Mouse (Mus musculus): ENCODE data around the gene Sla2.

The Sla2 gene

DNA sequence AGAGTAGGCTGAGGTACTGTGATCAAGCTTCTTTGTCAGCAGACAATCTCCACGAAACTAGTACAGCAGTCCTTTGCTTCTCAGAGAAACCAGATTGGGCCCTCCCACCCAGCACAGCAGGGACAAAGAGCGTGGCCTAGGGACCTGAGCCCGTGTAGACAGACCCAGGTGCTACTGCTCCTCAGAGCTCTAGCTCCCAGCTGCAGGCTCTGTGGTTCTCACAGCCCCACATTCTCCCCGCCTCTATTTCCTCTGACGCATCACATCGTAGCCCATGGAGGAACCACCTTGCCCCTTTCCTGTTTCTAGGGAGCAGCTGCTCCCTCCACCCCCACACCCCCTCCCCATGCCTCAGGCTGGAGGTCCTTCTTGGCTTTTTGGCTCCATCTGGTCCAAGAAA is at the start of gene Sla2:
Gene Sla2, minus strand, starts transcription at position 176 of the 400 bp plus-strand sequence.
- no peak for TF ChIP-seq GATA4 (IDR thresholded peaks at IDR 0.05; ENCODE audit: insufficient replicate concordance, low read length)

DNA sequence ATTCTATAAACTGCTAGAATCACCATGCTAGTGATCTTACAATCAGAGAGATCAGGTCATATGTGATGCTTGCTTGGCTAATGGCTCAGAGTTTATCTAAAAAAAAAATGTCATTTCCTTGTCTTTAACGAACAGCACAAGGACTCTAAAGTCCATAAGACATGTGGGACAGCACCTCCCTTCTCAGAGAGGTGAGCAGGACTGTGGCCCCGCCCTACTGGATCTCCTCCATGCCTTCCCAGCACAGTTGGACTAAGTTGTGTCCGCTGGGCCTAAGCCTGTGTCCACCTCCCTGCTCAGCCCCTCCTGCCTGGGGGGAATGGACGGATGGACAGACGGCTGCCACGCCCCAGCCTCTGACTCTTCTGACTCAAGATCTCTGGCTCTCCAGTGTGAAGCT is 48.0 kb upstream of the Sla2 start:
- TF ChIP-seq GATA4 (IDR thresholded peaks at IDR 0.05; ENCODE audit: insufficient replicate concordance, low read length) = no peak

DNA sequence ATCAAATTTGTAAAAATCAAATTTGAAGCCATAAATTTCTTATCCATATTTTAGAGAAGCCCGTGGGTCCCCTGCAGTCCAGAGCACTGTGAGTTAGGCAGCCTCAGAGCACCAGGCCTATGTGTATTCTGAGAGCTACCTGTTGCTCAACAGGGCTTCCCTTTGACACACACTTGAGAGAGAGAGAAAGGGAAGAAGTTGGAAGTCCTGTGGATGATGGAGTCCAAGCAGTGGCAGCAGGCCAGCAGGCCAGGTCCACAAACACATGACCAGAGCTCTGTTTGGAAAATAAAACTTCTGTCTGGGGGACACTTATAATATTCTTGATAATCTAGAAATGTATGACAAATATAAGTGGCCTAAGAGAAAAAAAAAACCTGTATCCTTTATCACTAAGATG is 46.4 kb upstream of the Sla2 start:
- TF ChIP-seq GATA4 (IDR thresholded peaks at IDR 0.05; ENCODE audit: insufficient replicate concordance, low read length) = no peak

DNA sequence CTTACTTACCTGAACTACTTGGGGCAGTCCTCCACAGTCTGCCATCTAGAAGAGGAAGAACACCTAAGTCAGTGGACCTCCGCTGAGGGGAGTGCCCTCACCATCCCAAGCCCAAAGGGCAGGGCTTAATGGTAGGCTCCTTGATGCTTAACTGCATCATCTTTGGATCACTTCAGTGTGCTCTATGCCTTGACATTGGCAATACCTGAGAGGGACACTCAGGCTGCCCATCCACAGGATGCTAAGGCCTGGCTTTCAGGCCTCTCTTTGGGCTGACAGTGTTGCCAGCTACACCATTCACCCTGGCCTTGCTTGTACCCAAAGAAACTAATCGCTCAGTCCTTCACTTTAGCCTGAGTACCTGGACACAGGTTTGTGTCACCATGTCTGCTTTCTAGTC is 44.4 kb upstream of the Sla2 start:
- no peak for TF ChIP-seq GATA4 (IDR thresholded peaks at IDR 0.05; ENCODE audit: insufficient replicate concordance, low read length)

DNA sequence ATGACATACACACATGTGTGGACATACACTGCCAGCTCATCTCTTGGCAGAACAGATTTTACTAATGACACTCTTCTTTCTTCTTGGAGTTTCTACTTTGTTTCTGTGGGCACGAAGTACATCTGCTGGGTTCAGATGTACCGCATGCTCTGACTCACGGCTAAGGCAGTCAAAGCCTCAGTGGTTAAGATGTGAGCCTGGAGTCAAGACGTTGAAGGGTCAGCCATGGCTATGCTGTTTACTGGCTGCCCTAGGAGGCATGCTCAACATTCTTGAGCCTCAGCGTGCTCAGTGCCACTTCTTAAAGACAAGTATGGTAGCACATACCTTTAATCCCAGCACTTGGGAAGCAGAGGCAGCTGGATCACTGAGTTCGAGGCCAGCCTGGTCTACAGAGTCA is 43.6 kb upstream of the Sla2 start:
- no peak for TF ChIP-seq GATA4 (IDR thresholded peaks at IDR 0.05; ENCODE audit: insufficient replicate concordance, low read length)

DNA sequence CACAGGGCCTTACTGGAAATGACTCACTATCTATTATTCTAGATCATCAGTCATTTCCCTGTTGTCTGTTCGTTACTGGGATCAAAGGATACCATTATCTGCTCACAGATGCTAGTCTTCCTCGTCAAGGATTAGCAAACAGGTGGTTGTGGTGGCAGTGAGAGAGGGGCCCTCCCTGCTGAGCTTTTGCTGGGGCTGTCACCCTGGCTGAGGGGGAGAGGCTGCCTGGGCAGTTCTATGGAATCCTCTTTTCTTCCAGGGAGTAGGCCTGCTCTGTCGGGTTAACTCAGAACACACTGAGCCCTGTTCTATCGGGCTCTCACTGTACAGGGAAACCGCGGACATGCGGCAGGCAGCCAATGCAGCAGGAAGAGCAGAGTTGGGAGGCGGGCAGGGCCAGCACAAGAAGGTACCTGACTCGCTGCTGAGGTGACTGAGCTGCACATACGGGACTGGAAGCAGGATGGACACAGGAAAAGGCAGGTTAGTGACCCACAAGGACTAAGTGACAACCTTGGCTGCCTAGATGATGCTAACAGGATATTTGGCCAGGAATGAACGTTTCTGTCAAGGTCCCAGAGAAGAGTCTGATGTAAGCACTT is 42.6 kb upstream of the Sla2 start:
- no peak for TF ChIP-seq GATA4 (IDR thresholded peaks at IDR 0.05; ENCODE audit: insufficient replicate concordance, low read length)

DNA sequence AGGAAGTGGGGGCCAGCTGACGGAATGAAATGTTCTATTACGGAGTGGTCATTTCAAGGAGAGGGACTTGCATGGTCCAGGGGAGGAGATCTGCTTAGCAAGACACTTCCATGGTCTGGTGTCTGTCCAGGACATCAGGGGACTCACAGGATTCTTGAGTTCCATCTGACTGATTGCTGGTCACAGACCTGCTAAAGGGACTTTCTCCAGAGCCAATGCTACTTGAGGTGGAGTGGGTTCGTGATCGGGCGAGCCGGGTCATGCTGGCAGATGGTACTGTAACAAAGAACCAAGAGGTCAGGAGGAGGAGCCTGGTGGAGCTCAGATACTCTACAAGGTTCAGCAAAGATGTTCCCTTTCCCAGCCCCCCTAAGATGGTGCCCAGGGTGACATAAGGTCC is 41.6 kb upstream of the Sla2 start:
- no peak for TF ChIP-seq GATA4 (IDR thresholded peaks at IDR 0.05; ENCODE audit: insufficient replicate concordance, low read length)

DNA sequence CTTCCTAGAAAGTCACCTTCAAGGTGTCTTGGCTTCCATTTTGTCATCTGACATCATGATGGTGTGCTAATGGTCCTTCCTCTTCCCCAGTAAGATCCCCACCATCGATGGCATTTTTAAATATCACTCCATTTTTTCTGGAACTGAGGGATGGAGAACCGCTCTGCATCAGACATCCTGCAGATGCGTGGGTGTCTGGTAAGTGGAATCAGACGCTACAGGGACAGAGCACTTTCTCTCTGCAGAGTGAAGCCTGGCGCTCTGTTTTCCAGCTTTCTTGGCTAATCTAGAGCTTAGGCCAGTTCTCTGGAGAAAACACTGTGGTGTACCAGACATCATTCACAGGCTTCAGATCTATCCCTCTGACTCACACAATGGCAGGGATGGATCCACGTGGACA is 40.7 kb upstream of the Sla2 start:
- TF ChIP-seq GATA4 (IDR thresholded peaks at IDR 0.05; ENCODE audit: insufficient replicate concordance, low read length) = no peak

DNA sequence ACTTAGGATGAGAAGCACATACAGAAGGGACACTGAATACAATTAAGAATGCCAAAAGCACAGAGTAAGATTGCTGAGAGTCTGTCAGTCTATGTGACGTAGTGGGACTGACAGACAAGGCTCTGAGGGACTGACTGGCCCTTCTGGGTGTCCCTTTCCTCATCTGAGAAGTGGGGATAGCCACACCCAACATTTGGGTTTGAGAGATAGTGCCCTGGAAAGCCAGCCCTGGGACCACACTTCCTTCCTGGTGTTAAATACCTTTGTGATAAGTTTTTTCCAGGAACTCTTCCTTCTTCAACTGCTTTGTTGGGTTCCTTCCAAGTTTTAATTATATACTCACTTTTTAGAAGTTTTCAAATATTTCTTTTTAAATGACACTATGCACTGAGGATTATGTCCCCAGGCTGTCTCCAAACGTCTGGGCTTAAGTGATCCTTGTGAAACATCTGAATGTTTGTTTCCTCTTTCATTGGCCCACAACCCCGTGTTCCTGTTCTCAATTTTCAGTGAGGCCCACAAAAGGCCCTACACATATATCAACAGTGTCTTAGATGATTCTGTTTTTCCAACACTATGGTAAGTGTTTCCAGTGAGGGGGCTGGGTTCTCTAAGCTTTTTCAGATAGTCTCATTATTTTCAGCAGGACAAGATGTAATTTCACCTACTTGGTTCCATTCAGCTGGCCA is 37.4 kb upstream of the Sla2 start:
- no peak for TF ChIP-seq GATA4 (IDR thresholded peaks at IDR 0.05; ENCODE audit: insufficient replicate concordance, low read length)

DNA sequence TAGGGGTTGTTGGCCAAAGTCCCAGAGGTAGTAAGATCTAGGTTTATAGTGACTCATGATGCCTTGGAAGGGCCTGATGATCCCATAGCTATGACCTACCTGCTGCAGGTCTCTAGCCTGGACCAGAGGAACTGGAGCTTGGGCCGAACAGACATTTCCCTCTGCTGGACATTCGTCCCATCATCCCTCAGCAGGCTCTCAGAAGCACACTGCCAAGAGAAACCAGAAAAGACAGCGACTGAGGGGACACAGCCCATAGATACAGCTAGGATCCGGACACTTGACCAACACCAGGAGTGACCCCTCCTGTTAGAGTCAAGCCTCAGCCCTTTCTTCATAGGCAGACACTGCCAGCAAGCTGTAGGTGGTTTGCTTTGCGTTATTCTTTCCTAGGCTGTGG is 36.1 kb upstream of the Sla2 start:
- TF ChIP-seq GATA4 (IDR thresholded peaks at IDR 0.05; ENCODE audit: insufficient replicate concordance, low read length) = no peak

DNA sequence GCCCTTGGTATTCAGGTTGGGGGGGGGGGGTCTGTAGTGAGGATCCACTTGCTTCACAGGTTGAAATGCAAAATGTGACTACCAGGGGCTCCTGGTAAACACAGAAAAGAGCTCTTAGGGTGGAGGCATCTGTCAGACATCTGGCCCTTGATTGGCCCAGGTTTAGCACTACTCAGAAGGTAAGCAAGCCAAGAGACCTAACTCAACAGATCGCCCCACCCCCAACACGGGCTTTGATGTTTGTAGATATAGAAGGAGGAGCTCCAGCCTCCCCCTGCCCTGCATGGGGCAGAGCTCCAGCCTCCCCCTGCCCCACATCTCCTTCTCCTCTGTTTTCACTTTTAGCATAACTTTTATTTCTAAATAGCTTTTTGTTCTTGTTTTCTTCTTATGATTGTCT is 32.8 kb upstream of the Sla2 start:
- TF ChIP-seq GATA4 (IDR thresholded peaks at IDR 0.05; ENCODE audit: insufficient replicate concordance, low read length) = no peak

DNA sequence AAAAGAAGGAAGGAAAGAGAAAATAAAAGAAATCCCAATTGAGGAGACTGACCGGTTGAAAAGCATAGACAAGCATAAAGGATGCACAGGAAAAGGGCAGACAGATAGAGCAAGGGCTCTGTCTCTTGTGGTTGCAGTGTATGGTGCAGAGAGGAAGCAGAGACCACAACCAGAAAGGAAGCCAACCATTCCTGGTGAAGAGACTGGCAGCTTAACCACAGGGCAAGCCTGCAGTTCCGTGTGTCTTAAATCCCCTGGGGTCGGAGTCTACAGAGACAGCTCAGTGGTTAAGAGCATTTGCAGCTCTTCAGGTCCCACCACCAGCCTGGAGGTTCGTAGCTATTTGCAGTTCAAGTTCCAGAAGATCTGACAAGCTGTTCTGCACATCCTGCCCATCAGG is 31.6 kb upstream of the Sla2 start:
- TF ChIP-seq GATA4 (IDR thresholded peaks at IDR 0.05; ENCODE audit: insufficient replicate concordance, low read length) = no peak

DNA sequence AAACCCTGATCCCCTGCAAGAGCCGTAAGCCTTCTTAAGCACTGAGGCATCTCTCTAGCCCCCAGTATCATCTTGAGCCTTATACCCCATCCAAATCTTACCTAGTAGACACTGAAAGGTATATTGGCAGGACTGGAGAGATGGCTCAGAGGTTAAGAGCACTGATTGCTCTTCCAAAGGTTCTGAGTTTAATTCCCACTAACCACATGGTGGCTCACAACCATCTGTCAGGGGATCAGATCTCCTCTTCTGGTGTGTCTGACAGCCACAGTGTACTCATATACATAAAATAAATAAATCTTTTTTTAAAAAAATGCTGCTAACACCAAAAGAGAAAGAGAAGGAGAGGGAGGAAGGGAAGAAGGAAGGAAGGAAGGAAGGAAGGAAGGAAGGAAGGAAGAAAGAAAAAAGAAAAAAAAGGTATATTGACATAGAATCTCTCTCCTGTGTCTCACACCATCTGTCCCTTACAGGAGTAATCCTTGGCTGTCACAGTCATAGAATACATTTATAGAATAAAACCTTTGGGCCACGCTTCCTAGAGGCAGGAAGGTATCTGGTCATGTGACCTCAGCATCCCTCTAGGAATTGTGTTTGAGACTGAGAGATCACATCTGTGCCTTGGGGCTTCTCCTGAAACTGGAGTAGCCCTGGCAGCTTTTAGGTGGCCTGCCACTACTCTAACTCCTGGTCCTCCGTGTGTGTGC is 29.6 kb upstream of the Sla2 start:
- TF ChIP-seq GATA4 (IDR thresholded peaks at IDR 0.05; ENCODE audit: insufficient replicate concordance, low read length) = no peak

DNA sequence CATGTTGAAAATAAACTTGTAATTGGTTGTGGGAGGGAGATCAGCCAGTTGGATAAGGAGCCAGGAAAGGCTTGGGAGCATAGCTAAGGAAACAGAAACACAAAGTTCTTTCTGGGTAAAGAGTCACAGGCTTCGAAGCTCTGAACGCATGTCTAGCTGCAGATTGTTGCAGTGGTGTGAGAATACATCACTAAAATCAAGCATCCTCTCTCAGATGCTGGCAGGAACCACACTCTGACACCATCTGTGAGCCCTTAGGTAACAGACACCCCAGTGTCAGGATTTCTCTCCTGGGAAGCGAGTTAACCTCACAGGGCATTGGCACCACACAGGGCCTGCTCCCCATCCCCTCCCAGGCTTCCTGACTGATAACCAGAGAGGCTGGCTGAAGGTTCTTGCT is 28.6 kb upstream of the Sla2 start:
- TF ChIP-seq GATA4 (IDR thresholded peaks at IDR 0.05; ENCODE audit: insufficient replicate concordance, low read length) = no peak

DNA sequence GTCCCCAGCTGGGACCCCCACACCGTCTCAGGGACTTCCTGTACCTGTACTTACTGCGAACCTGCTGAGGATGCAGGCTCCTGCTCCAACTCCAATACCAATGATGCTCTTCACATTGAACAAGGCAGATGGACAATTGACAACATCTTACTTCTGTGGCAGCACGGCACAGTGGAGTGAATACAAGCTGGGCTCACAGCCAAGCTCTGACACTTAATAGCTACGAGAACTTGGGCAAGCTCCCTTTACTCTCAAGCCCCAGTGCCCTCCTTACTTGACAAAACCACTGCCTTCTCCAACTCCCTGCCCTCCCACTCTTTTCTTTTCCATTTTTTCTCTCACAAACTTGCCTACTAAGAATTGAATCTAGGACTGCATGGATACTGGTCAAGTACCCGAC is 26.2 kb upstream of the Sla2 start:
- TF ChIP-seq GATA4 (IDR thresholded peaks at IDR 0.05; ENCODE audit: insufficient replicate concordance, low read length) = no peak

DNA sequence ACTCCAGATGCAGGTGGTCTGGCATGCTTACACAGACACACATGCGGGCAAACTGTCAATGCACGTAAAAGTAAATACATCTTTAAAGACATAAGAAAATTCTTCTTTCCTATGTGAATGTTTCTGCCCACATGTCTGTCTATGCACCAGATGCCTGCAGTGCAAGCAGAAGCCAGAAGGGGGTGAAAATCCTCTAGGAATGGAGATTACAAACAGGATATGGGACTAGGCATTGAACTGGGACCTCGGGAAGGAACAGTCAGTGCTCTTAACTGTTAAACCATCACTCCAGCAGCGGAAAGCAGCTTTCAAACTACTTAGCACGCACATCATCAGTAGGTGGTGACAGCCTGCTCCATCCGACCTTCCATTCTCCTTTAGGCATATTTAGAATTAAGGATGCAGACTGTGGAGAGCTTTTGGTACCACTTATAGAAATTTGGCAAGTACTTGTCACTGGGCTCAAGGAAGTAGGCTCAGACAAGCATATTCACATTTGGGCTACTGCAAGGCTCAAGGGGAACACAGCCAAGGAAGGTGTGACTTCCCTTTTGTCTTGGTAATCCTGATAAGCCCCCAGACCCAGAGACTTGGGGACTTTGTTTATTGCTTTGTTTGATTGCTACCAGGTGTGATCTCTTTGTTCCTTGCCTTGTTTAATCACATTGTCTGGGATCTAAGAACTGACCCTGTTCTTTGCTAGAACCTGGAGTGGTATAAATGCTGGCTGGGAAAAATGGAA is 18.2 kb upstream of the Sla2 start:
- TF ChIP-seq GATA4 (IDR thresholded peaks at IDR 0.05; ENCODE audit: insufficient replicate concordance, low read length) = peak; percentile 78

Measured in liver, adult (tissue).